Mouse (Mus musculus): ENCODE results near the gene Neo1. TPM values are rescaled to one million over a fixed set of nuclear protein-coding genes. Genes with fewer than 3 reads are reported as not detected.

Neo1 gene
- polyA plus RNA-seq, 1 experiment from 2014 or later, result 41.8 TPM

DNA sequence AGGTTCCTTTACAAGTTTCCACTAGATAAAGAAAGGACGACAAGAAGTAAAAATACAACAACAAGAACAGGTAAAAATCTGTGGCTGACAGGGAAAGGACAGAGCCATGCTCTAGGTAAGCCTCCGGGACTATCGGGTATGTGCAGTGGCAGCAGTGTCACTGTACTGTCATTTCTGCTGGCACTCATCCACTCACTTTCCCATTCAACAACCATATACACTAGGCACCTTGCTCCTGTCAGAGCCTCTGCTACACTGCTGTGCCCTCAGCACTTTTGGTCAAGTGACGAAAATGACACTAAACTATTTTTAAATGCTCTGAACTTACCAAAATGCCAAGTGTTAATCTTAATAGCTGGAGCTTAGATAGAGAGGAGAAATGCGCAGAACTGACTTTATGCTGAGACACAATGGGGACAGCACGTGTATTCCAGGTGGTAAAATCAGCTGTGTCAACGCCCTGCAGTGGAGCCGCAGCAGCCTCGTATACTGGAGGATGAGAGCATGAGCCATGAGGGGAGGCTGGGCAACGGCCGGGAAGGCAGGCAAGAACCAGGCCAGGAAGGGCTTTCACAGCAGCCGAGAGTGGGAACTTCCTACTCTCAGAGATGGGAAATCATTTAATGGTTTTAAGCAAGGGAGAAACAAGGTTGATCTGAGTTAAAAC lies 146.3 kb downstream of the Neo1 start:
- peaks cover 54% of the 10 kb centered on the region for H3K36me3 ChIP-seq
- no peak overlapping the region for H3K4me2 ChIP-seq
- H3K4me3 ChIP-seq, result no peak overlapping the region
- no peaks in the 10 kb centered on the region for H3K9me3 ChIP-seq (replicated peaks)
- H3K9ac ChIP-seq, result no peak overlapping the region
- no peak for ATAC-seq (ENCODE audit: insufficient number of reproducible peaks, low FRiP score)
- peaks cover 19% of the 10 kb centered on the region for H3K4me1 ChIP-seq (replicated peaks)
- H3K27me3 ChIP-seq (replicated peaks), result no peaks in the 10 kb centered on the region
- peak overlapping the region; percentile 69 for H3K27ac ChIP-seq (ENCODE audit: poor library complexity, severe bottlenecking)
- WGBS, result 67% methylated on average over 12 of the region's 12 CpGs

DNA sequence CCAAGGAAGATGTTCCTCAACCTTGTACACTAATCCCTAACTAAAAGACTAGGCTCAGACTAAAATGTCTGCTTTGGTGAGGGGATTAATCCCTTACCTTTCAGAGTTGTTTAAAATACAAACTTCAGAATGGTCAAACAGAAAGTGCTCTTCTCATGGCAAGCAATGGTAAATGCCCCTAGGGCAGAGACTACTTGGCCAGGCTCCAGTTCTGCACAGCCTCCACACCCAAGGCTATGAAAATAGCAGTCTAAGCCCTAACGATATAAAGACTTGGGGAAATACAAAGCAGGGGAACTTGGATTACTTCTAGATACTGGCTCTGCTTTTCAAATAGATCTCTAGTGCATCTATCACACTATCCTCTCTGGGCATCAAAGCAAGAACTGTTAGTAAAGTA lies 153.6 kb downstream of the Neo1 start:
- peaks cover 6% of the 10 kb centered on the region; the same call in 1 of the 2 replicates for H3K4me1 ChIP-seq (replicated peaks)
- H3K27me3 ChIP-seq (replicated peaks), result no peaks in the 10 kb centered on the region
- no peaks in the 10 kb centered on the region for H3K9me3 ChIP-seq (replicated peaks)
- no peak overlapping the region for H3K4me3 ChIP-seq
- ATAC-seq (ENCODE audit: insufficient number of reproducible peaks, low FRiP score), result no peak
- 62% methylated on average over 1 of the region's 1 CpGs for WGBS
- no peak overlapping the region for H3K27ac ChIP-seq (ENCODE audit: poor library complexity, severe bottlenecking)
- no peak overlapping the region for H3K9ac ChIP-seq
- peaks cover 69% of the 10 kb centered on the region for H3K36me3 ChIP-seq
- H3K4me2 ChIP-seq, result no peak overlapping the region

GRCm38 (mm10) chr9:58879836-58880235 lies 156.4 kb downstream of the Neo1 start:
- Histone ChIP-seq H3K9me3 (replicated peaks) (no peaks in the 10 kb centered on the region), H3K36me3 (peaks cover 72% of the 10 kb centered on the region), H3K4me1 (replicated peaks) (no peaks in the 10 kb centered on the region), H3K27me3 (replicated peaks) (no peaks in the 10 kb centered on the region), H3K9ac (no peak overlapping the region), H3K4me2 (no peak overlapping the region), H3K27ac (ENCODE audit: poor library complexity, severe bottlenecking) (no peak overlapping the region), H3K4me3 (no peak overlapping the region)
- ATAC-seq (ENCODE audit: insufficient number of reproducible peaks, low FRiP score), result no peak
- WGBS, result 82% methylated on average over 1 of the region's 1 CpGs

DNA sequence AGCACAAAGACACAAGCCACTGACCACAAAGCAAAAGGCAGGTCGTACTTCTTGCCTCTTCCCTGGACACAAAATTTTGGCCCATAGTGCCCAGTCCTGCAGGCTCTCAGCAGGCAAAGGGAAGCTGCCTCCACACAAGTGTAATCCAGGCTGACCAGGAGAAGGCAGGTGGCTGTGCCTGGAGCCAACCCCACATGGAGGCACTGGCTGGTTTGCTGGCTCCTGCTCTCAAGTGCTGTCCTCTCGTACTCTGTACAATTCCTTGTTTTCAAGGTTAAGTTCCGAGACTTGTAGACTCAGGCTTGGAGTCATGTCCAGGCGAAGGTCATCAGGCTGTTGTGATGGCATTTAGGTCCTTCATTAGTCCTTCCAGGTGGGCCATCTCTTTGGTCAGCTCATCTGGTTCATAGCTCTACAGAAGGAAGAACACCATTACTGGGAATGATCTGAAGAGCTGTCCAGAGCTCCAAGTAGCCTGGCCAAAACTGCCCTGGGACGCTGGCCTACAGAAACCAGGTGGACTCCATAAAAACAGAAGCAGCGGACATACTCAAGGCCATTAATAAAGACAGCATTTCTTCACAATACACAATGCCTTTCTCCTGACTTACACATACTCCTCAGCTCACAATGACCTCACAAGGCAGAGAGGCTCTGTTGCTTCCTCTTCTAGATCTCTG lies 159.2 kb downstream of the Neo1 start:
- no peak overlapping the region for H3K4me3 ChIP-seq
- H3K9ac ChIP-seq, result no peak overlapping the region
- no peak overlapping the region for H3K27ac ChIP-seq (ENCODE audit: poor library complexity, severe bottlenecking)
- 82% methylated on average over 6 of the region's 6 CpGs for WGBS
- H3K4me1 ChIP-seq (replicated peaks), result peaks cover 2% of the 10 kb centered on the region; the same call in 1 of the 2 replicates
- H3K9me3 ChIP-seq (replicated peaks), result no peaks in the 10 kb centered on the region
- ATAC-seq (ENCODE audit: insufficient number of reproducible peaks, low FRiP score), result no peak
- H3K27me3 ChIP-seq (replicated peaks), result no peaks in the 10 kb centered on the region
- H3K4me2 ChIP-seq, result no peak overlapping the region
- peaks cover 56% of the 10 kb centered on the region for H3K36me3 ChIP-seq

GRCm38 (mm10) chr9:58875439-58875838 lies 160.8 kb downstream of the Neo1 start:
- Histone ChIP-seq H3K27ac (ENCODE audit: poor library complexity, severe bottlenecking) (no peak overlapping the region), H3K4me1 (replicated peaks) (peaks cover 12% of the 10 kb centered on the region), H3K4me2 (no peak overlapping the region), H3K27me3 (replicated peaks) (no peaks in the 10 kb centered on the region), H3K36me3 (peaks cover 44% of the 10 kb centered on the region), H3K9ac (no peak overlapping the region), H3K4me3 (no peak overlapping the region), H3K9me3 (replicated peaks) (no peaks in the 10 kb centered on the region)
- no peak for ATAC-seq (ENCODE audit: insufficient number of reproducible peaks, low FRiP score)
- 84% methylated on average over 6 of the region's 6 CpGs for WGBS

DNA sequence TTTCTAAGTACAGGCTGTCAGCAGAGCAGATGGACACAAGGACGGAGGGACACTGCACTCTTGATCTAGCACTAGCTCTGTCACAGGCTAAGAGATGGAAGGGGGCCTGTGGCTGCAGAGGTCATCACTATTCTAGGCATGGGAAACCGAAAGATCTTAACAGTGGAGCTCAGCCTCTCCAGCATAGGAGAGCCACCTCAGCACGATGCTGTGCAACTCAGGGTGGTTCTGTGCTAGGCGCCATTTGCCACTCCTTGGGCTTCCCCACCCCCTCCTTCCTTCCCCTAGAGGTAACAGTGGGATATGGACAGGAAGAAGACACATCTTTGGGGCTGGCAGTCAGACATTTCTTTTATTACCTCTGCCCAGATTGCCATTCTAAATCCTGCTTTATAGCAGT lies 161.9 kb downstream of the Neo1 start:
- H3K4me3 ChIP-seq, result no peak overlapping the region
- 77% methylated on average over 4 of the region's 4 CpGs for WGBS
- H3K4me1 ChIP-seq (replicated peaks), result peaks cover 12% of the 10 kb centered on the region
- H3K9ac ChIP-seq, result no peak overlapping the region
- no peak overlapping the region for H3K4me2 ChIP-seq
- H3K36me3 ChIP-seq, result peaks cover 35% of the 10 kb centered on the region
- H3K9me3 ChIP-seq (replicated peaks), result no peaks in the 10 kb centered on the region
- no peaks in the 10 kb centered on the region for H3K27me3 ChIP-seq (replicated peaks)
- H3K27ac ChIP-seq (ENCODE audit: poor library complexity, severe bottlenecking), result no peak overlapping the region
- no peak for ATAC-seq (ENCODE audit: insufficient number of reproducible peaks, low FRiP score)

GRCm38 (mm10) chr9:58873541-58874324 lies 162.5 kb downstream of the Neo1 start:
- H3K36me3 ChIP-seq, result peaks cover 32% of the 10 kb centered on the region
- no peak for ATAC-seq (ENCODE audit: insufficient number of reproducible peaks, low FRiP score)
- WGBS, result 36% methylated on average over 10 of the region's 10 CpGs

DNA sequence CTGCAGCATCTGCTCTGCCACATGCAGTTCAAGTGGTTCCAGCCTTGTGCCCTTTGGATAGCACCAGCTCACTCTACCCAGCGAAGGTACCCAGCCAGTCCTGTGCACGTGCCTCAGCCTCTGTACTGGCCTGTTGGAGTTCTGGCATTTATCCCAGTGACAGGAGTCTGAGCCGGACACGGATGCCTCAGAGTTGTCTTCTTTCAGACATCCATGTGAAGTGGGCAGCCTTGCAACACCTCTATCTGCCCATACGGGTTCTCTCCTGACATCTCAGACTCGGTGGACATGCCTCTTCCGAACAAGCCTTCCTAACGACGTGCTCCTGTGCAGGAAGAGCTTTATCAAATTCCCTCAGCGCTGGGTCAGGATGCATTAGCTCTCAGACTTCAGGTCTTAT lies 165.1 kb downstream of the Neo1 start:
- WGBS, result 18% methylated on average over 10 of the region's 10 CpGs
- H3K27me3 ChIP-seq (replicated peaks), result no peaks in the 10 kb centered on the region
- no peak for ATAC-seq (ENCODE audit: insufficient number of reproducible peaks, low FRiP score)

More at GRCm38 (mm10) chr9:58873541-58874324, 162.5 kb downstream of the Neo1 start:
- H3K9ac ChIP-seq, result no peak overlapping the region
- no peaks in the 10 kb centered on the region for H3K27me3 ChIP-seq (replicated peaks)
- H3K27ac ChIP-seq (ENCODE audit: poor library complexity, severe bottlenecking), result no peak overlapping the region
- peaks cover 12% of the 10 kb centered on the region for H3K4me1 ChIP-seq (replicated peaks)
- H3K4me2 ChIP-seq, result no peak overlapping the region
- H3K4me3 ChIP-seq, result no peak overlapping the region
- H3K9me3 ChIP-seq (replicated peaks), result no peaks in the 10 kb centered on the region

DNA sequence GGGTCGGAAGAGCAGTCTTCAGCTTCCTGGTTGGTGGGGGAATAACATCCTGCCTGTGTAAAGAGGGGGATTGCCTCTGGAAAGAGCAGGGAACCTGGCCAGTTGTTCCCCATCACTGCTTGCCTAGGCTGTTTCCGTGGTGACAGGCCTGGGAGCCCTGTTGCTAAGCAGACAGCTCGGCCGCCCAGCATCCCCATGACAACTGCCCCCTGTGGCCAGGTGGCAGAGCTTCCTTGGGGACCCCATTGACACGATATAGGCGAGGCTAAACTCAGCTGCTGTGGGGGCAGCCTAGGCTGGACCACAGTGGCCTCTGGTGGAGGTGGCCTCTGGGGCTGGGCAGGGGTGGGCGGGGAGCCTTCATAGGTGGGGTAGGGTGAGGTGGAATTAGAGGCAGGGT lies 172.4 kb downstream of the Neo1 start:
- Histone ChIP-seq H3K9me3 (replicated peaks) (no peaks in the 10 kb centered on the region), H3K4me1 (replicated peaks) (peaks cover 6% of the 10 kb centered on the region; the same call in 1 of the 2 replicates), H3K9ac (no peak overlapping the region), H3K4me2 (no peak overlapping the region), H3K27ac (ENCODE audit: poor library complexity, severe bottlenecking) (no peak overlapping the region), H3K27me3 (replicated peaks) (no peaks in the 10 kb centered on the region), H3K36me3 (peaks cover 12% of the 10 kb centered on the region), H3K4me3 (no peak overlapping the region)
- 36% methylated on average over 7 of the region's 7 CpGs for WGBS
- ATAC-seq (ENCODE audit: insufficient number of reproducible peaks, low FRiP score), result no peak

More for the DNA sequence above, 165.1 kb downstream of the Neo1 start:
- Histone ChIP-seq H3K4me1 (replicated peaks) (peaks cover 12% of the 10 kb centered on the region), H3K36me3 (peaks cover 12% of the 10 kb centered on the region), H3K27ac (ENCODE audit: poor library complexity, severe bottlenecking) (no peak overlapping the region), H3K9me3 (replicated peaks) (no peaks in the 10 kb centered on the region), H3K4me3 (no peak overlapping the region), H3K9ac (no peak overlapping the region), H3K4me2 (no peak overlapping the region)

GRCm38 (mm10) chr9:58859080-58859635 lies 177.1 kb downstream of the Neo1 start:
- H3K4me3 ChIP-seq, result no peak overlapping the region
- H3K27ac ChIP-seq (ENCODE audit: poor library complexity, severe bottlenecking), result no peak overlapping the region
- 41% methylated on average over 30 of the region's 30 CpGs for WGBS
- 0 out of 2 replicates have a peak, but pooled peaks cover 3% of the 10 kb centered on the region for H3K27me3 ChIP-seq (replicated peaks)
- peaks cover 7% of the 10 kb centered on the region; the same call in 1 of the 2 replicates for H3K4me1 ChIP-seq (replicated peaks)
- H3K9ac ChIP-seq, result no peak overlapping the region
- peaks cover 38% of the 10 kb centered on the region for H3K36me3 ChIP-seq
- no peaks in the 10 kb centered on the region for H3K9me3 ChIP-seq (replicated peaks)
- peak overlapping the region; percentile 51 for H3K4me2 ChIP-seq
- ATAC-seq (ENCODE audit: insufficient number of reproducible peaks, low FRiP score), result peak; percentile 17; the same call in 1 of the 2 replicates

DNA sequence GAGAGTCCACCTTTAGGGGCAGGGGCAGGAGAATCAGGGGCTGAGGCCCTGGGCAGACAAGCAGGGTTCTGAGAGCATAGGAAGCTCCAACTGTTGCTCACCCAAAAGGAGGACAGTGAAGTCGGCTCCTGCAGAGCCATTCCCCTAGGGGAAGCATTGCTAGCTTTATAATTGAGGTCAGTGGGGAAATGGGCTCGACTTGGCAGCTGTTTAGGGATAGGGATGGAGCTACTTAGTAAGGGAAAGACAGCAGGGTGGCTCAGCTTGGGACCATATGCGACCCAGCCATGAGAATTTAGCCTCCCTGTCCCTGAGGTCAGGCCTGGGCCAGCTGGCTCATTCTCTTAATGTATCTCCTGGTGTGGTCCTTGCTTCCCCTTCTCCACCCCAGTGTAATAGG lies 181.3 kb downstream of the Neo1 start:
- no peak for ATAC-seq (ENCODE audit: insufficient number of reproducible peaks, low FRiP score)
- H3K36me3 ChIP-seq, result peaks cover 33% of the 10 kb centered on the region
- peaks cover 26% of the 10 kb centered on the region for H3K4me1 ChIP-seq (replicated peaks)
- 0 out of 2 replicates have a peak, but pooled peaks cover 6% of the 10 kb centered on the region for H3K27me3 ChIP-seq (replicated peaks)
- H3K4me3 ChIP-seq, result no peak overlapping the region
- H3K4me2 ChIP-seq, result no peak overlapping the region
- H3K27ac ChIP-seq (ENCODE audit: poor library complexity, severe bottlenecking), result no peak overlapping the region
- H3K9me3 ChIP-seq (replicated peaks), result no peaks in the 10 kb centered on the region
- H3K9ac ChIP-seq, result no peak overlapping the region
- 59% methylated on average over 3 of the region's 3 CpGs for WGBS

Data from heart, embryonic 12.5 days (tissue).